ENCODE assay signal across 8 mouse cellular contexts in the genomic region with DNA sequence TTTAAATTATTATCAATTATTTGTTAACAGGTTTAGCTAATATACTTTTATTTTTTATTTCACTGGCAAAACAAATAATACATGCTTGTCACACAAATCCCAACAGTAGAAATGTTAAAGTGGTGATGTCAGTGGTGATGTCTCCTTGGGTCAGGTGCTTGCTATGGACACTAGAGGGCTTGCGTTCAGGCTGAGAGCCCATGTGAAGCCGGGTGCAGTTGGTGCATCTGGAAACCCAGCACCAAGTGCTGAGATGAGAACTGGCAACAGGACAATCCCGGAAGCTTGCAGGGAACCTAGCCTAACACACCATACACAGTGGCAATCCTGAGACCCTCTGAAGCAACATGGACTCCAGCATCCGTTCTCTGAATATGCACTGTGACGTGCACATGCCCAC.
DNase-seq lines count a peak whose midpoint lies in the region; ATAC-seq and TF ChIP-seq lines count a peak whose summit lies in the region.

No protein-coding gene starts in this region.

- H3K36me3 ChIP-seq in liver, adult 2 months (ENCODE audit: control insufficient read depth, insufficient read depth, low read length), result peaks cover 1% of the 10 kb centered on the region; the same call in 1 of the 2 replicates
- no peaks in the 10 kb centered on the region for H3K36me3 ChIP-seq in hindbrain, postnatal 0 days (ENCODE audit: insufficient read depth, low read length)

- WGBS in cerebellum, adult 2 months, result 51% methylated on average over 5 of the region's 5 CpGs
- 79% methylated on average over 5 of the region's 5 CpGs for WGBS in liver, adult 2 months
- 54% methylated on average over 5 of the region's 5 CpGs for WGBS in hindbrain, postnatal 0 days

- no peaks in the 10 kb centered on the region for H3K27me3 ChIP-seq in cerebellum, adult 2 months (ENCODE audit: control insufficient read depth, insufficient read depth, low read length)
- H3K27me3 ChIP-seq in liver, adult 2 months (ENCODE audit: control insufficient read depth, insufficient read depth, low read length), result no peaks in the 10 kb centered on the region
- no peaks in the 10 kb centered on the region for H3K27me3 ChIP-seq in hindbrain, postnatal 0 days (ENCODE audit: insufficient read depth, low read length)

- no peaks in the 10 kb centered on the region for H3K9me3 ChIP-seq in hindbrain, postnatal 0 days (ENCODE audit: low read length)

- ATAC-seq in hindbrain, postnatal 0 days, result peak; percentile 44; the same call in 1 of the 2 replicates

- no peak overlapping the region for H3K4me3 ChIP-seq in cerebellum, adult 2 months (replicated peaks; ENCODE audit: insufficient read depth, low read depth, low read length)
- H3K4me3 ChIP-seq in liver, adult 2 months (ENCODE audit: insufficient read depth, low read depth, low read length), result no peak overlapping the region
- no peak overlapping the region for H3K4me3 ChIP-seq in hindbrain, postnatal 0 days (ENCODE audit: low read length)

- H3K4me1 ChIP-seq in cerebellum, adult 2 months (ENCODE audit: control insufficient read depth, insufficient read depth, low read length), result no peaks in the 10 kb centered on the region
- H3K4me1 ChIP-seq in liver, adult 2 months (ENCODE audit: control insufficient read depth, insufficient read depth, low read length), result no peaks in the 10 kb centered on the region; the same call in 1 of the 2 replicates
- peaks cover 4% of the 10 kb centered on the region; the same call in 1 of the 2 replicates for H3K4me1 ChIP-seq in hindbrain, postnatal 0 days (ENCODE audit: insufficient read depth, low read length)

- H3K27ac ChIP-seq in cerebellum, adult 2 months (ENCODE audit: insufficient read depth, low read length), result no peak overlapping the region
- no peak overlapping the region for H3K27ac ChIP-seq in liver, adult 2 months (replicated peaks; ENCODE audit: insufficient read depth, low read depth, low read length)
- no peak overlapping the region for H3K27ac ChIP-seq in hindbrain, postnatal 0 days

- peak; percentile 32; the same call in 1 of the 2 replicates for TF ChIP-seq CTCF in cerebellum, adult 2 months (IDR thresholded peaks at IDR 0.05; ENCODE audit: borderline replicate concordance, insufficient read depth, low read depth, low read length)
- peak; percentile 40; the same call in 1 of the 2 replicates for TF ChIP-seq CTCF in liver, adult 2 months (IDR thresholded peaks at IDR 0.05; ENCODE audit: low read depth, low read length)
- peak; percentile 78 for TF ChIP-seq CTCF in hindbrain, postnatal 0 days (IDR thresholded peaks at IDR 0.05; ENCODE audit: low read depth)

- H3K4me2 ChIP-seq in hindbrain, postnatal 0 days (ENCODE audit: low read depth, low read length), result no peak overlapping the region

- no peak for DNase-seq in cerebellum, adult 2 months
- no peak for DNase-seq in cerebellum, postnatal 36 days
- no peak for DNase-seq in liver, adult 2 months (ENCODE audit: extremely low read depth, low read depth, low spot score)
- no peak for DNase-seq in liver
- DNase-seq in hindbrain, postnatal 0 days (ENCODE audit: low spot score), result peak; percentile 78
- DNase-seq in skeletal muscle tissue, adult 2 months (ENCODE audit: low read depth, low spot score), result peak; percentile 59
- DNase-seq in c-Kit-positive CD71-positive TER-119-positive erythroid progenitor cells, embryonic 14.5 days (ENCODE audit: low spot score), result no peak
- DNase-seq in frontal cortex, postnatal 10 days (ENCODE audit: low spot score in 2 of 2), result no peak

- H3K9ac ChIP-seq in liver, adult 2 months (ENCODE audit: low read depth, low read length), result no peak overlapping the region
- no peak overlapping the region for H3K9ac ChIP-seq in hindbrain, postnatal 0 days (replicated peaks; ENCODE audit: low read length)

- H3K79me2 ChIP-seq in liver, adult 2 months (ENCODE audit: control insufficient read depth, insufficient read depth, low read length), result no peaks in the 10 kb centered on the region

- no peak for TF ChIP-seq POLR2A in cerebellum, adult 2 months (IDR thresholded peaks at IDR 0.05; ENCODE audit: borderline replicate concordance, insufficient read depth, low read length)
- TF ChIP-seq POLR2A in liver, adult 2 months (IDR thresholded peaks at IDR 0.05; ENCODE audit: extremely low read depth, insufficient read depth, low read length), result no peak

Comparison
In these comparisons a context has a peak if more than half of its experiments do, and no peak if none do; other contexts are left out.
1. DNase-seq: peak in hindbrain, postnatal 0 days (single experiment) and skeletal muscle tissue, adult 2 months (single experiment); none in cerebellum, adult 2 months (0 of 2), cerebellum, postnatal 36 days (0 of 2), liver, adult 2 months (single experiment), liver (single experiment), c-Kit-positive CD71-positive TER-119-positive erythroid progenitor cells, embryonic 14.5 days (single experiment) and frontal cortex, postnatal 10 days (0 of 2).
2. Peak in every context shown above with its lines, with median percentiles within 50 percentile points of each other: CTCF ChIP-seq.